Mouse (Mus musculus): ENCODE data around the gene Gm11060.

The Gm11060 gene

DNA sequence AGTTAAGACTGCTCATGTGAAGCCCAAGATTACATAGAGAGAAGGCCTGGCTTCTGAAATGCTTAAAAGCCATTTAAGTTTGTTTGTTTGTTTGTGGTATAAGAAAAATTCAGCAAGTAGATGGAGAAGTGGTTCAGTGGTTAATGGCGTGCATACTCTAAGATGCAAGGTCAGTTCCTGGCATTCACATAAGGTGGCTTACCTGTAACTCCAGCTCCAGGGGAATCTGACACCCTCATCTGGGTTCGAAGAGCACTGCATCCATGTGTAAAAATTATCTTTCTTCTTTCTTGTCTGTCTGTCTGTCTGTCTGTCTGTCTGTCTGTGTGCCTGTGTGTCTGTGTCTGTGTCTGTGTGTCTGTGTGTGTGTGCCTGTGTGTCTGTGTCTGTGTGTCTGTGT, at the start of gene Gm11060:
Gene Gm11060, plus strand, starts transcription at position 301 of the 400 bp plus-strand sequence.
- no peak for DNase-seq (ENCODE audit: low read depth, low spot score)

GRCm38 (mm10) chr2:105043152-105043551, 48.7 kb upstream of the Gm11060 start:
- DNase-seq (ENCODE audit: low read depth, low spot score) = no peak

GRCm38 (mm10) chr2:105048301-105048700, 43.5 kb upstream of the Gm11060 start:
- DNase-seq (ENCODE audit: low read depth, low spot score) = peak; percentile 45

DNA sequence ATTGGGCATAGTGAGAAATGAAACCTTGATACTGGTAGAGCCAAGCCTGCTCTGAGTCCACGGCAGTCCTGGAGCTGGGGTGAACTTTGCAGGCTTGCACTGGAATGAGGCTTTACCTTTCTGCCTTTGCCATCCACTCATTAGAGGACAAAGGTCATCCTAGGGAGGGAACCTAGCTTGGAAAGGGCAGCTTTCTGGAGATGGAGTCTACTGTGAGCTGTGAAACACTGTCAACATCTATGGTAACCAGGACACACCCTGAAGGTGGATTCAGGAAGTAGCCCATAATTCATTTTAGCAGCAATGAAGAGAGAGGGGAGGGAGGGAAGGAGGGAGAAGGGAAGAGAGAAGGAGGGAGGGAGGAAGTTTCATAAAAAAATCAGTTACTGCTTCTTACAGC, 36.3 kb upstream of the Gm11060 start:
- DNase-seq (ENCODE audit: low read depth, low spot score) = no peak

DNA sequence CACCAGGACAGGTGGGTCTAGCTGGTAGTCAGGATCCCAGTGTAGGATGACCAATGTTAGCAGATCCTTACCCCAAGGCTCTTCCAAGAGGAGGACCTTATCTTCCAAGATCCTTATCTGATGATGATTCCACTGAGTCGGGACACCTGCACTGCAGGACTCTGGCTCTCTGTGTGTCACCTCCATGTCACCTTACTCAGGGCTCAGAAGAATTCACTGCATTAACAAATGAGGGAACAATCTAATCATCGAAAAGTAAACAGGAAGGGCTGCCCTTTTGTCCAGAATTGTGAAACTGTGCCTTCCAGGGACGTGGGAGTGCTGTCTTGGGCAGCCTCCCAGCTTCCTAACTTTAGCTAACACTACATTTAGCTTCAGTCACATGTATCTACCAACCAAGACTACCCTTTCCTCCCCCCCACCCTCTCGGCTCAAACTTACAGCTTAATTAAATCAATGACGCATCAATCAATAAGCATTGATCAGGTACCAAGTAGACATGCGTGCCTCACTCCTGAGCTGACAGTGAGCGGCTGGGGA, 33.2 kb upstream of the Gm11060 start:
- DNase-seq (ENCODE audit: low read depth, low spot score) = no peak

- DNase-seq (ENCODE audit: low read depth, low spot score) = no peak
Measured at GRCm38 (mm10) chr2:105062741-105063372, 29.0 kb upstream of the Gm11060 start.

- DNase-seq (ENCODE audit: low read depth, low spot score) = no peak
Measured at GRCm38 (mm10) chr2:105072496-105072895, 19.3 kb upstream of the Gm11060 start.

DNA sequence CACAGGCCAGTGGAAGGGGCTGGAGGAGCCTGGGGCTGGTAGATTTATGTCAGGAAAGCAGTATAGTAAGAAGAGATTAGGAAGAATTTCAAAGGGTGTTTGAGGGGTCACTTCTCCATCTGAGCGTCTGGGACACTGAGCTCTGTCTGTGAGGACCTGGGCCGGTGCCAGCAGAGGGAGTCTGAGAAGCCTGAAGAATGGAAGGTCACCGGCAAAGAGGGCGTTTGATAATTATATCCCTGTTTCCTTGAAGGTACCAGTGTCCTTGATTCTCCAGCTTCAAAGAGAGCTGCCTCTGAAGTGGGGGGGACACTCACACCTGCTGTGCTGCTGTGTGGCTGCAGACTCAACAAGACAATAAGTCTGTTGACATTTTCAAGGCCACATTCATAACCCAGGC, 17.6 kb upstream of the Gm11060 start:
- no peak for DNase-seq (ENCODE audit: low read depth, low spot score)

DNA sequence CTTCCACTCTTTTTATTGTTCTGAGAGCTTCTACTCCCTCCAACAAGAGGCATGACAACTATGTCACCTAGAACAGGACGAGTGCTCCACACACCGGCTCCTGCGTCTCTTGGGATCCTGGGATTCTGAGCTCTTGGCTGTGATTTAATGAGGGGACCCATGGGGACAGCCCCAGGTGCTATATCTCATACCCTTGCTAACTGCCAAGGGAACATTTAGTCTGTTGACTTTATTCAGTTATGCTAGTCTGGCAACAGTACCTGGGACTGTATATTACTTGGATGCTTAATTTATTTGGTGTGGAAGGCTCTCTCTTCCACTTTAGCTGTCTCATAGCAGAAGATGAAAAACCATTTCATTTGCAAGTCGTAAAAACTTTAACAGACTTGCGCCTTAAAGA, 16.0 kb upstream of the Gm11060 start:
- DNase-seq (ENCODE audit: low read depth, low spot score) = no peak

GRCm38 (mm10) chr2:105077151-105077550, 14.7 kb upstream of the Gm11060 start:
- no peak for DNase-seq (ENCODE audit: low read depth, low spot score)

DNA sequence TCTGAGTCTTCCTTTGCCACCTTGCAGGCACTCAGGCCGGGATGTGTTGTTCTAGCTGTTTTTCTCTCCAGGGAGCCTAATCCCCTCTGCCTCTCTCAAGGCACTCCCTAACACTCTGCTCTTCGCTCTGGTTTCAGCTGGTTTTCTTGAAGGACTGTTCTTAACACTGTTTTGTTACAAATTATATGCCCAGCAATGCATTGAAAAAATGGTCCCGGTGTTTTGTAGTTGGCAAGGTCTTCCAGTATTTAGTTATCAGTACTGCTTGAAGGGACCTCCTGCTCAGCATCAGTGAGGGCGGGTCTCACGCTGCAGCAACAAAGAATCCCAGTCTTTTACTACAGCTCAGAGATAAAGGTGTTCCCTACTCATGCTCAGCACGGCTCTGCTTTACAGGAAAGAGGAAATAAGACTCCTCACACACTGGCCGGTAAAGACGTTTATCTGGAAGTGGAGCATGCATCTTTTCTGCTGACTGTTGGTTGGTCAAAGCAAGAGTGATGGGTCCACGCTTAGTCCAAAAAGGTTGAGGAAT, 9.5 kb upstream of the Gm11060 start:
- peak; percentile 28 for DNase-seq (ENCODE audit: low read depth, low spot score)

DNA sequence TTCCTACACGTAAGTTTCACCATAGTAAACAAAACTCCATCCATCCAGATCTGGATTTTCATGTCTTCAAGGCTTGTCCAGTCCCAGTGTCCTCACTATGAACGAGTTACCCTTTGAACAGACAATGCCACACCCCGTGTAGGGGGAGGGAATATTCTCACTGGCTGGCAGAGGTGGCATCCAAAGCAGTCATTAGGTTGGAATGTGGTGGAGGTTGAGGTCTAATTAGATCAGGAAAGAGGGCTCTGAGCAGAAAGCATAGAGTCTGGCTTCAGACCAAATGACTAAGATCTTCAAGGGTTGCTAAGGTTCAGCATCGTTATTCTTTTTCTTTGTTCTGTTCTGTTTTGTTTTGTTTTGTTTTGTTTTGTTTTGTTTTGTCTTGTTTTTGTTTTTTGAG, 7.8 kb upstream of the Gm11060 start:
- DNase-seq (ENCODE audit: low read depth, low spot score) = no peak

DNA sequence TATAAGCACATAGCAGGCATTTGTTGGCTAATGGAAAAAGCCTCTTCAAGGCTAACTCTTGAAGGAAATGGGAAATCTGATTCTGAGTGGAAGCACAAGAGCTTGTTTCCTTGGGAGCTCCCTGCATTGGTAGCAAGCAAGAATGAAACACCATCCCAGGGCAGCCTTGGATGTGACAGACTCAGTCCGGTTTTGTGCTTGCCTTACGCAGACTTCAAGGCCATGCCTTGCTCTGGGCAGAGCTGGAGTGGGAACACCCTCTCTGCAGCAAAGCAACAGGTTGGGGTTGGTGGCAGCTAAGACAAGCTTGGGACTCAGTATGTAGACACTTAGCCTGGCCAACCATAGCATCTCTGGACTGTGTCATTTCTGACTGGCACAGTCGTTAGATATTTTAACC, 5.7 kb upstream of the Gm11060 start:
- no peak for DNase-seq (ENCODE audit: low read depth, low spot score)

GRCm38 (mm10) chr2:105088005-105088404, 3.8 kb upstream of the Gm11060 start:
- no peak for DNase-seq (ENCODE audit: low read depth, low spot score)

- no peak for DNase-seq (ENCODE audit: low read depth, low spot score)
Measured at GRCm38 (mm10) chr2:105089083-105089482, 2.7 kb upstream of the Gm11060 start.

GRCm38 (mm10) chr2:105089581-105090508, 2.0 kb upstream of the Gm11060 start:
- DNase-seq (ENCODE audit: low read depth, low spot score) = no peak

DNA sequence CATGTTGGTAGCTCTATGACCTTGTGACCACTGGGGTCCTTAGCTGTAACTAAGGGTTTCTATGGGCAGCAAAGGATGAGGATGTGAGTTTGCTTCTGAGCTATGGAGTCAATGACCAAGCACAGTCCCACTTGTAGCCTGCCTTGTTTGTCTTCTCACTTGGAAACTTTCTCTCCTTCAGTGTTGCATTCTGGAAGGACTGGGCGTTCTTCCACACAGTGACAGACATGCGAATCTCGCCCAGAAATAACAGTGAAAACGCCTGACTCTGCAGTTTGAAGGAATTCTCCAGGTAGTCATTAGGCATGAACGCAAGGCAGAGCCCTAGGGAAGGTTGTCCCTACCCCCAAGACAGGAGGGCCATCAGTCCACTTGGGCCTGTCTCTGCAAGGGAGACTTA, 827 bp upstream of the Gm11060 start:
- no peak for DNase-seq (ENCODE audit: low read depth, low spot score)

DNA sequence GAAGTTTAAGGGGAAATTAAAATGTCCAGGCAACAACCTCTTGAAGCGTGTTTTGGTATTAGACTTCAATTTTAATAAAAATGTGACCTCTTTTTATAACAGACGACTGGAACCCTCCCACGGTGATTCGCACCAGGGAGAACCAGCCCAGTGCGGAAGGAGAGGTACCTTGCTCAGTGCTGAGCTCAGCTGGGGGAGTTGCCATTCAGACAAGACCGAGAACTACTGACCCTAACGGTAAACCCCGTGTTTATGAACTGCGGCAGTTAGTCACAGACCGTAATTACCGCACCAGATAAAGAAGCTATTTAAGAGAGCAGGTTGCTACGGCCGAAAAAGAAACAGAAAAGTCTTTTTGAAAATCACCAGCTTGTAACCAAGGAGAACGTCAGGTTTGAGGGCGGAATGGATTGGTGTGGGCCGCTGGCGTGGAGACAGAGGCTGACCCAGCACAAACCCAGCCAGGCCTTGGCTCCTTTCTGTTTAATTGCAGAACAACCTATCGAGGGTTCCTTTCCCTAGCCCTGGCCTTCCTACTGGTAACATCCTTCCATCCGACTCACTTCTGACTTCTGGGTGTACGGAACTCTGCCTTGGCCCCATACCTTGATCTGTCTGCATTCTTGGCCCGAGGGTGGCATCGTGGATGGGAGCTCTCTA, 5.6 kb downstream of the Gm11060 start:
- DNase-seq (ENCODE audit: low read depth, low spot score) = no peak

DNA sequence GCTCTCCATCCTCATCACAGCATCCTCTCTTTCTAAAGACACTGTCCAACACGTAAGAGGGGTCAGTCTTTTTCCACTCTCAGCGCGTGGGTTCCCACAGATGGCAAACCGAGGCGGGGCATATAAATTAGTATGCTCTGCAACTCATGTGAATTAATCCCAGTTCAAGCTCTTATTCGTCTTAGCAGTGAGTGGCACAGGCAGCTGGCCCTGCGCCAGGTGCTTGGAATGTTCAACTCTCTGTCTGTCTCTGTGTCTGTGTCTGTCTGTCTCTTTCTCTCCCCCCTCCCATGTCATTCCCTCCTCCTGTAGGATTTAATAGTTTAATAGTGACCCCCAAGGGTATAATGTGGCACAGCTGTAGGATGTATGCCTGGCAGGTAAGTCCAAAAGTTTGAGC, 7.6 kb downstream of the Gm11060 start:
- DNase-seq (ENCODE audit: low read depth, low spot score) = no peak

GRCm38 (mm10) chr2:105100541-105100940, 8.7 kb downstream of the Gm11060 start:
- DNase-seq (ENCODE audit: low read depth, low spot score) = peak; percentile 55

DNA sequence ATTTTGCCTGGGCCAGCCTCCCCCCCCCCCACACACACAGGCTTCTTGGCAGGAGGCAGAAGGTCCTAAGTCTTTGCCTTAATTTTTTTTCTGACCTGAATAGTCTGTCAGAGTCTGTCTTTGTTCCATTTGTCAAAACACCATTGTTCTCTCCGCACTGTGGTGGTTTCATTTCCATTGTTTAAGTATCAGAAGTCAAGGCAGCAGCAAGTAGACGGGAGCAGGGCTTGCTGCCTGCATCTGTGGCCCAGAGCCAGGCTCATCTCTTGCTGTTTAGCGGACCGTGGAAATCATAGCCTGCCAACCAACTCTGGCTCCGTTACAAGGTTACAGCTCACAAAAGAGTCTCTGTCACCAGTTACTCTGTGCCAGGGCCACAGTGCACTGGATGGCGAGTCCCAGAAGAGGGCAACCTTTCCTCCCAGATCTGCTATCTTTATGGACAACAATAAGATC, 16.9 kb downstream of the Gm11060 start:
- peak; percentile 42 for DNase-seq (ENCODE audit: low read depth, low spot score)

GRCm38 (mm10) chr2:105114074-105114473, 22.3 kb downstream of the Gm11060 start:
- peak; percentile 73 for DNase-seq (ENCODE audit: low read depth, low spot score)

Data from ES-CJ7 (cell line).